Mouse (Mus musculus): ENCODE measurements around the gene Med25.
A peak's percentile ranks its signal among the peaks of the same experiment; 100 is the strongest.

The Med25 gene

DNA sequence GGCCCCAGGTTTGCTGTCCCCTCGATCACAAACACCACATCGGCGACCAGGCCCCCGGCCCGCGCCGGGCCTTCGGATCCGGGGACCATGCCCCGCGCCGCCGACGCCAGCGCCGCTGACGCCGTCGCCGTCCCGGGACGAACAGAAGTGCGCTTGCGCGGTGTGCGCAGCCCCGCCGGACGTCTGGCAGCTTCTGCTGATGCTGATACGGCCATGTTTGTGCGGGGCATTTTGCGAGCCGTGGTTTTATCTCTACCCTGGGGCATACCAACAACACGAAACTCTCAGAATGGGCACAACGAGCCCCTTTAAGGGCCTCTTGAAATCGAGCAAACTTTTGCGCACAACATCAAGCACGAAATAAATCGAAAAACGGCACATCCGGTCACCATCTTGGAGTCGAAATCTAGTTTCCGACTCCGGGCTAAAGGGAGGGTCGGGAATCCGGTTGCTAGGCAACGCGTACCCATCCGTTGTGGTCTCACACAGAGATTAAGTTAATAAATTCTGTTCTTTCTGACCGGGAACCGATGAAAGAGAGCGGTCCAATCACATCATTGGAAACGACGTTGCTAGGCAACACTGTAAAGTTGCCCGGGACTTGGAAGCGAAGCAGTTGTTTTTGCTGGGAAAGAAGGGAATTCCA, at the start of gene Med25:
TSS of gene Med25 (minus strand) at position 437 of the 646 bp plus-strand sequence.
- DNase-seq (ENCODE audit: low spot score in 2 of 2): peak; percentile 84 to 85

DNA sequence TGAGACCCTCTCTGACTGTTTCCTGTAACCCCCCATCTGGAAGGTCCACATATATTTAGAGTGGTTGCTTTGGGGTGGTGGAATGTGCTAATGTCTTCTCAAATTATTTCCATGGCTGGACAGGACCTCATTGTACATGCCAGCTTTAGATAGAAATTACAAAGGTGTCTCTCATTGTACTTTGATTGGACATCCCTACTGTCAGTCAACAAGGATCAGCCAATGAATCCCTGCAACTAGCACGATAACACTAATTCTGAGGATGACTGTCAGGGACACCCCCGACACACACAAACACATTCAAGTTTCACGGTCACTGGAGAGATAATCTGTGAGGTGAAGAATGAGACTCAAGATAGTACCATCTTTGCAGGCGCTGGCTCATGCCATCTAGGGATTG, 46.2 kb upstream of the Med25 start:
- DNase-seq (ENCODE audit: low spot score in 2 of 2): no peak

GRCm38 (mm10) chr7:44929204-44930151, 37.0 kb upstream of the Med25 start, which contains the start of gene Ap2a1:
Gene Ap2a1 (minus strand): TSS chr7:44929496.
- peak; percentile 93 to 100 for DNase-seq (ENCODE audit: low spot score in 2 of 2)

- DNase-seq (ENCODE audit: low spot score in 2 of 2): no peak
These were observed 36.1 kb upstream of the Med25 start for GRCm38 (mm10) chr7:44928570-44928969.

DNA sequence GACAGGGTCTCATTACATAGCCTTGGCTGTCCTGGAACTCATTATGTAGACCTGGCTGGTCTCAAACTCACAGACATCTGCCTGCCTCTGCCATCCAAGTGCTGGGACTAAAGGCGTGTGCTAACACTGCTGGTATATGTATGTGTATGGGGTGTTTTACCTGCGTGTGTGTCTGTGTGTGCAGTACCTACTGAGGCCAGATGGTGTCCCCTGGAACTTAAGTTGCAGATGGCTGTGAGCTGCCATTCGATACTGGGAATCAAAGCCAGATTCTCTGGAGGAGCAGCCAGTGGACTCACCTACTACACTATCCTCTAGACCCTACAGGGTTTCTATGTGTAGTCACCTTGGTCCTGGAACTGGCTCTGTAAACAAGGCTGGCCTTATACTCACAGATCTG, 33.0 kb upstream of the Med25 start:
- DNase-seq (ENCODE audit: low spot score in 2 of 2): no peak

DNA sequence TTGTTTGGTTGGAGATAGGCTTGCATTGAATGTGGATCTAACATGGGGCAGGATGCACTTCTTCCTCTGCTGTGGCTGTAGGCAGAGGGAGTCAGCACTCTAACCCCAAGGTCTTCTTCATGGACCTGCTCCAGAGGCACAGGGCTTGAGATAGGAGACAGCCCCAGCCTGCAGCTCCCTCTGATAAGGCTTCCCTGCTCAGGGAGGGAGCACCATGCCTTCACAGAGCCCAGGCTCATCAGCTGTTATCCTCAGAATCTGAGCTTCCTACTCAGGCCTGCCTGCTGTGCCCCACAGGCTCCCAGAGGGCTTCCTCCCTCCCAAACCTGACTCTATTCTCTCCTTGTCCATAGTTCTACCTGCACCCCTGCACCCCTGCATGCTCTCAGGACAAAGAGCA, 30.0 kb upstream of the Med25 start:
- DNase-seq (ENCODE audit: low spot score in 2 of 2): no peak

- DNase-seq (ENCODE audit: low spot score in 2 of 2): no peak
These were observed 26.6 kb upstream of the Med25 start for GRCm38 (mm10) chr7:44919127-44919526.

GRCm38 (mm10) chr7:44918219-44918618, 25.7 kb upstream of the Med25 start:
- DNase-seq (ENCODE audit: low spot score in 2 of 2): no peak

DNA sequence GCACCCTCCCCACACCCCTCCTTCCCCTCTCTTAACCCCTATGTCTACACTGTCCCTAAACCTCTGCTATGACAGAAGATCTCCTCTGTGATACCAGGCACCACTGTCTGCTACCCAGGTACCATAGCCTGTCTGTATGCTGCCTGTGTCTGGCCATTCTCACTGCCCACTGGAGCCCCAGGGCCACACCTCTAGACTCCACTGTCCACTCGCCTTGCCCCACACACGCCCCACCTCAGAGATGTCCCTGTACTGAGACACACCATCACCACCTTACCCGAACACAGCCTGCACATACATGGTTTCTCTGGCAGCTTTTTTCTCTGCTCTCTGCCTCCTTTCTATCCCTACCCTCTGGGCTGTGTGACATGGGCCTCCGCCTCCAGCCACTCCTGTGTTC, 24.4 kb upstream of the Med25 start:
- no peak for DNase-seq (ENCODE audit: low spot score in 2 of 2)

- DNase-seq (ENCODE audit: low spot score in 2 of 2): no peak
These were observed 23.7 kb upstream of the Med25 start for GRCm38 (mm10) chr7:44916191-44916590.

DNA sequence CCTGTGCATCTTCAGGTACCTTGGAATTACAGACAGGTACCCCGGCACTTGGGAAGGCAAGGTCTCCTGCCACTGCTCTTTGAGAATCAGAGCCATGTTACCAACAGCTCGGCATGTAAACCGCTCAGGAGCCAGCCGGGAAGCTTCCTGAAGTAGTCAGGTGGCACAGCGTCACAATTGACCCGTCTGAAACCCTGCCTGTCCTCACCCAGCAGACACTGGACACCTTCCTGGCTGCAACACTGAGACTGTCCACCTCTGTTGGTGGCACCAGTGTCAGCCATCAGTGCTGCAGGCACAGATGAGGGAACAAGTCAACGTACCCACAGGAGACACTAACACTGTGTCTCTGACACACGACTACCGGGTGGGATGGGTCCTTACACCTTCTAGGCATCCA, 22.8 kb upstream of the Med25 start:
- no peak for DNase-seq (ENCODE audit: low spot score in 2 of 2)

- DNase-seq (ENCODE audit: low spot score in 2 of 2): no peak
These were observed 21.9 kb upstream of the Med25 start for GRCm38 (mm10) chr7:44914396-44914795.

DNA sequence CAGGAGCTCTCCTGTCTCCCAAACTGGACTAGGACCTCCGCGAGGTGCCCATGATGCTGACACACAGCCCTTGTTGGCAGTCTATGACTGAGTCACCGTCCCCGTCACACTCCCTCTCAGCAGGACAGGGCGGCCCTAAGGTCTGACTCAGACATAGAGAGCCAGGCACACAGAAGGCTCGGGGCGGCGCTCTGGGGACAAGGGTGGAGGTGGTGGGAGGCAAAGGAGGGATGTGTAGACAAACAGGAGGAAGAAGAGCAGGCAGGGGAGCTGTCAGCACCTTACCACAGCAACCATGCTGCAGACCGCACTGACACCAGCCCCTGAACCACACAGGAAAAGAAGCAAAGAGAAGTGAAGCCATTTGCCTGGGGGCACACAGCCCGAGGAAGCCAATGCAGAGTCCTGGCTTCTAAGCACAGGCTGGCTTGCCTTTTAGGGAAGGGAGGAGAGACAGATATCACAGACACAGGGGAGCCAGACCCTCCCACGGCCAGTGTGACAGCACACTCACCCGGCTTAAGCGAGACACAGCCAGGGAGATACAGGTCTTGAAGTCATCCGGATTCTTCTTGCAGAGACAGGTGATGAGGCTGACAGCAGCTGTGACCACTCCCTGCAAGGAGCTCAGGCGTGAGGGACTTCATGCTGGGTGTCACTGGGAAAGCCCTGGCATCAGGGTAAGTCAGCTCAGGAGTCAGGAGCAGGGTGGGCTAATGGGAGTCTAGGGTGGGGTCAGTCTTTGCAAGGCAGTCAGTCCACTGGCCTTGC, 16.4 kb upstream of the Med25 start:
- no peak for DNase-seq (ENCODE audit: low spot score in 2 of 2)

DNA sequence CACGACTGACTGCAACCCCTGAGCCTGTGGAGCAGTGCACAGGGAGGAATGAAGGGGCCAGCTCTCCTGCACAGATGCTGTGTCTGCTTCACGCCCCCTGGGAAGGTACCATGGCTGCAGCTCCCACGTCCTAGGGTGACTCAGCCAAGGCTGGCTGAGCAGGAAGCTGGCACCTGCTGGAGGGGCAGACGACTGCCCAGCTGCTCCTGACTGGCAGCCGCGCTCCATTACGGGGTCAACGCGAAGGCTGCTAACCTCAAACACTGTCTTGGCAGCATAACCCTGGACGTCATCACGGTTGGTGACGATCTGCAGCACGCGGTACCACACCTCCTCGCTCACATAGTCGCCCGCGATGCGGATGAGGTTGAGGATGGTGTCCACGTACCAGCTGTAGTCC, 12.9 kb upstream of the Med25 start:
- DNase-seq (ENCODE audit: low spot score in 2 of 2): no peak

DNA sequence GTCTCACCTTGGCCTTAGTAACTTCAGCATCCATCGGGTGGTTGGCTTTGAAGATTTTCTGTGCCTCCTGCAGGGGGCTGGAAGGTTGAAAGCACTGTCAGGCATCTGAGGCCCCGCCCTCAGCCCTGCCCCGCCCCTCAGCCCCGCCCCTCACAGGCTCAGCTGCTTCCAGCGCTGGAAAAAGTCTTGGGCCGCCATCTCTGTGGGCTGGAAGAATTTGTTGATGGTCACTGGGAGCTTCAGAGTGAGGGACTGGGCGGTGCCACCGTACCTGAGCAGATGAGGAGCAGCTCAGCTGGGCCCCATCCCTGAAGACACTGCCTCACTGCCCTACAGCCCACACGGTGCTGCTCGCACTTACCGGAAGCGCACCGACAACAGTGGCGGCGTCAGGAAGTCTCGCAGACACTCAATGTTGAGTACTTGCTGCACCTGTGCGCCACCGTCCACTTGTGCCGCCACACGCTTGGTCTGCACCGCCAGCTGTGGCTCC, 8.8 kb upstream of the Med25 start:
- DNase-seq (ENCODE audit: low spot score in 2 of 2): peak in 1 of 2 experiments; percentile 21

DNA sequence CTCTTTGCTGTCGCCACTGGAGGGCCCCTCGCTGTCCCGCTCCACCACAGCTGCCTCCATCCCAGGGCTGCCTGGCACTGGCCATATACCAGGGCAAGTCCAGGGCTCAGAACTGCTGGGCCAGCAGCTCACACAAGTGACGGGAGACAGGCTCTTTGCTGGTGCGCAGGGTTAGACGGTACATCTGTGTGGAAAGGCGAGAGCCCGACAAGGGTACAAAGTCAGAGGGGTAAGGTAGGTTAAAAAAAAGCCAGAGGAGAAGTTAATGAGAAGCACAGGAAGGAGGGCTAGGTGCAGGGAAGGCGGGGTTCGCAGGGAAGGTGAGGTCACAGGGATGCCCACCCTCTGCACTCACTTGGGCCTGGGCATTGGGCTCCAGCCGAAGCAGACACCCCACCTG, 8.1 kb upstream of the Med25 start:
- no peak for DNase-seq (ENCODE audit: low spot score in 2 of 2)

- DNase-seq (ENCODE audit: low spot score in 2 of 2): peak in 1 of 2 experiments; percentile 26
These were observed 6.1 kb upstream of the Med25 start for GRCm38 (mm10) chr7:44898607-44899006.

DNA sequence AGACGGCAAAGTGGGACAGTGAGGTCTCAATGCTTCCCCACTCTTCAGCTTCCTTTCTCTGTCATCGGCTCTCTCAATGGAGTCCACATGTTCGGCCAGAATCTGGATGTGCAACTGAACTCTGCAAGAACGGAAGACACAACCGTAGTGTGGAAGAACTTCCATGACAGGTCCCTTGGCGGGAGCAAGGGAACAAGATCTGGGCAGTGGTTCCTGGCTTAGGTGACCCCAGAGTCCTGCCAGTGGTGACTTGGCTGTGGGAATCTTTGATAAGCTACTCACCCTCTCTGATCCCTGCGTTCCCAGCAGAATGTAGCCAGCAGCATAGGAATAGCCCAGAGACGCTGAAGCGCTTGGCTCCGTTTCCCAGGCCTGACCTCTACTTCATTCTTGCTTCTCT, 4.0 kb upstream of the Med25 start:
- no peak for DNase-seq (ENCODE audit: low spot score in 2 of 2)

DNA sequence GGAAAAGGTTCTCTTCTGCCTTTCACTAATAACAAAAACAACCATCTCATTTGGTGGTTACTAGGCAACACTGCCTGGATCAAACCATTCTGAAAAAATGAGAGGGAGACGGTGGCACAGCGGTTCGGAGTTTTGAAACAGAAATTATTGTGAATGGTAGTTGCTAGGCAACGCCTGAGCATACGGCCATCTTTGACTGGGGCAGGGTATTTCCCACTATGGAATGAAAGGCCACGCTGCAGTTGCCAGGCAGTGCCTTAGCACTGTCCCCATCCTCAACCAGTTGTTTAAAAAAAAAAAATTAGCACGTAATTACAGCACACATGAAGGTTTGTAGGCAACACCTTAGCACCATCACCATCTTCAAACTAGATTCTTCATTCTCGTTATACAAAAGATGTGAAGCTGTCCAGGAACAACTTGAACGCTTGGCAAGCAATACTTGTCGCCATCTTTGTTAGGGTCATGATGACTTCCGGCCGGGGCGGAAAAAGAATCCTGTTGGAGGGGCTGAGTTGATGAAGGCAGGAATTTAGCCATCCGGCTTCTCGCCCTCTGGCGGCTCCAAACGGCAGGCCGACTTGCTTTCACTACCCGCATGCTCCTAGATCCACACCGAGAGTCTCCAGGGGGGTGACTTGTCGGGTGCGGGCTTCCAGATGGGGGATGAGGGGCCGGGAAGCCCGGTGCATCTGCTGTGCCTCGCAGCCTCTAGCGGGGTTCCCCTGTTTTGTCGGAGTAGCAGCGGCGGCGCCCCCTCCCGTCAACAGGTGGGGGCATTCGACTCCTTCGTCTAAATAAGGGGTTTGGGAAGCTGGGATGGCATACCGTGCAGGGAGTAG, 3.3 kb upstream of the Med25 start, which contains the start of gene Fuz:
TSS of gene Fuz (plus strand) at position 487 of the 842 bp plus-strand sequence.
- peak; percentile 78 to 88 for DNase-seq (ENCODE audit: low spot score in 2 of 2)

DNA sequence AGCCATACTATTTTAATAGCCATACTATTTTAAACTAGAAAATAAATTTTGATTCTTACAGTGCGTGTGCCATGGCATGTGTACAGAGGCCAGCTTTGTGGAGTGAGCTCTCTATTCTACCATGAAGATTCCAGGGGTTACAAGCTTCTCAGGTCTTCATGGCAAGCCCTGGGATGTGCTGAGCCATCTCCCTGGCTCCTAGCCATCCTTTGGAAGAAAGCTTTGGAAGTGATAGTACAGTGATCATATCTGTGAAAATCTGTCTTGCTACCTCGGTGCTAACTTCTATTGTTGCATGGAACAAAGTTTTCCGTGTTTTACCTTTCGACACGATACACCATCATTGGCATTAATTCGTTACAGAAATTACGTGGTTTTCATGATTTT, 2.7 kb upstream of the Med25 start:
- no peak for DNase-seq (ENCODE audit: low spot score in 2 of 2)

DNA sequence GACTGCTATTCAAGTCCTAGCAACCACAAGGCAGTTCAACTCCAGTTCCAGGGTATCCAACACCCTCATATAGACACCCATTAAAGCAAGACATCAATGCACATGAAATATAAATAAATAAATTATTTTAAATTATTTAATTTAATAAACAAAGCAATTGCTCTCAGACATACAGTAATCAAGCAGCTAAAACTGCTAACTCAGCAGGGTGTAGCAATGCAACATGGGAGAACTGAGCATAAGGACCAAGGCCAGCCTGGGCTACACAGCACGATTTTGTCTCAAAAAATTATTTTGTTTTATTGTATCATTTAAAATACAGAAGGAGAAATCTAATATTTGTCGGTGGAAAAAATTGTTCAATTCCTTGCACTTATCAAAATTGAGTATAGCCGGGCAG, 1.7 kb upstream of the Med25 start:
- no peak for DNase-seq (ENCODE audit: low spot score in 2 of 2)
